Mouse (Mus musculus) heart, postnatal 0 days (tissue): ENCODE measurements around the gene Fbxl5.

Experiments
- CTCF ChIP-seq: IDR thresholded peaks from 2 replicates; pipeline ENCODE4 v1.5.1; 2016; ENCODE audit warnings: antibody characterized with exemption, control low read depth, low read depth
- EP300 ChIP-seq: IDR thresholded peaks from 2 replicates; pipeline ENCODE4 v1.6.1; 2016; ENCODE audit warnings: antibody characterized with exemption, low read depth

- no peak for TF ChIP-seq CTCF
- no peak for TF ChIP-seq EP300
Measured at GRCm38 (mm10) chr5:43810427-43811062, 10.9 kb downstream of the Fbxl5 start.
